Mouse (Mus musculus) liver, embryonic 14.5 days (tissue): ENCODE measurements at regions not wholly inside any gene's neighbourhood (a gene's known extent, or its start where the extent isn't known, plus 50 kb on each side); places are given as distances from the start of the nearest gene placed in this dataset.

Experiments
- CTCF ChIP-seq: IDR thresholded peaks from 2 replicates; pipeline ENCODE4 v1.5.1; 2016; ENCODE audit warnings: antibody characterized with exemption, low read depth, control low read depth
- EP300 ChIP-seq: IDR thresholded peaks from 2 replicates; pipeline ENCODE4 v1.6.1; 2016; ENCODE audit warnings: antibody characterized with exemption, low read depth

GRCm38 (mm10) chr6:100138659-100139058, 148.6 kb downstream of the Rybp start:
- TF ChIP-seq CTCF (no peak), EP300 (no peak)
